Mouse (Mus musculus) kidney, adult 9 months (tissue): ENCODE measurements around the gene Sec14l4.

Source experiments
- DNase-seq: peaks from one replicate; pipeline ENCODE4 v3.0.0; 2022

Gene Sec14l4

GRCm38 (mm10) chr11:4027561-4028334 lies 3.5 kb upstream of the Sec14l4 start:
- DNase-seq = no peak

- DNase-seq = no peak
Measured at GRCm38 (mm10) chr11:4029343-4029742, 1.9 kb upstream of the Sec14l4 start.

- no peak for DNase-seq
Measured at GRCm38 (mm10) chr11:4031961-4032360, 699 bp downstream of the Sec14l4 start.

GRCm38 (mm10) chr11:4033471-4033870 lies 2.2 kb downstream of the Sec14l4 start:
- DNase-seq = no peak

GRCm38 (mm10) chr11:4034169-4034568 lies 2.9 kb downstream of the Sec14l4 start:
- no peak for DNase-seq

- DNase-seq = peak; percentile 57
Measured at GRCm38 (mm10) chr11:4035116-4035892, 4.0 kb downstream of the Sec14l4 start.

GRCm38 (mm10) chr11:4035916-4036315 lies 4.7 kb downstream of the Sec14l4 start:
- DNase-seq = no peak

- DNase-seq = no peak
Measured at GRCm38 (mm10) chr11:4036365-4037084, 5.3 kb downstream of the Sec14l4 start.

GRCm38 (mm10) chr11:4039951-4040350 lies 8.7 kb downstream of the Sec14l4 start:
- DNase-seq = no peak

GRCm38 (mm10) chr11:4041123-4041625 lies 9.9 kb downstream of the Sec14l4 start:
- DNase-seq = no peak

- no peak for DNase-seq
Measured at GRCm38 (mm10) chr11:4043081-4043480, 11.8 kb downstream of the Sec14l4 start.

GRCm38 (mm10) chr11:4046526-4046925 lies 15.3 kb downstream of the Sec14l4 start:
- no peak for DNase-seq

- no peak for DNase-seq
Measured at GRCm38 (mm10) chr11:4047766-4048165, 16.5 kb downstream of the Sec14l4 start.

- DNase-seq = no peak
Measured at GRCm38 (mm10) chr11:4048438-4048837, 17.2 kb downstream of the Sec14l4 start.

- DNase-seq = peak; percentile 90
Measured at GRCm38 (mm10) chr11:4053586-4053985, 22.3 kb downstream of the Sec14l4 start.

GRCm38 (mm10) chr11:4060866-4061575 lies 29.8 kb downstream of the Sec14l4 start:
- no peak for DNase-seq

GRCm38 (mm10) chr11:4062523-4062922 lies 31.3 kb downstream of the Sec14l4 start:
- no peak for DNase-seq

GRCm38 (mm10) chr11:4062981-4063380 lies 31.7 kb downstream of the Sec14l4 start:
- DNase-seq = no peak

GRCm38 (mm10) chr11:4064627-4065122 lies 33.4 kb downstream of the Sec14l4 start, which contains the start of gene Sec14l3:
Gene Sec14l3 (plus strand): TSS chr11:4064841.
- DNase-seq = no peak

- DNase-seq = no peak
Measured at GRCm38 (mm10) chr11:4069664-4070063, 38.4 kb downstream of the Sec14l4 start.

- DNase-seq = peak; percentile 51
Measured at GRCm38 (mm10) chr11:4076633-4077032, 45.4 kb downstream of the Sec14l4 start.

- no peak for DNase-seq
Measured at GRCm38 (mm10) chr11:4078267-4078933, 47.1 kb downstream of the Sec14l4 start.
